Mouse (Mus musculus) G1E-ER4 (cell line): ENCODE data around the gene Dpp6. TPM values are rescaled to one million over a fixed set of nuclear protein-coding genes. Genes with fewer than 3 reads are reported as not detected.

Experiments used
- GATA1 ChIP-seq: IDR thresholded peaks from one replicate; pipeline ENCODE4 v1.8.0; 2012; ENCODE audit warnings: low read length, inconsistent platforms
- polyA plus RNA-seq: library from polyadenylated mRNA; stranded (reverse); fragments of >175 nt; gene quantifications from 2 replicates; pipeline ENCODE4 v1.2.3, GENCODE M21; 2012

Gene Dpp6
- polyA plus RNA-seq, 1 experiment: not detected

GRCm38 (mm10) chr5:27702482-27702881 lies 885.5 kb downstream of the Dpp6 start:
- TF ChIP-seq GATA1: no peak

GRCm38 (mm10) chr5:27705020-27705419 lies 888.0 kb downstream of the Dpp6 start:
- TF ChIP-seq GATA1: no peak

GRCm38 (mm10) chr5:27706551-27706950 lies 889.5 kb downstream of the Dpp6 start:
- no peak for TF ChIP-seq GATA1

- TF ChIP-seq GATA1: no peak
These were observed 890.3 kb downstream of the Dpp6 start for GRCm38 (mm10) chr5:27707283-27707682.

GRCm38 (mm10) chr5:27708209-27708608 lies 891.2 kb downstream of the Dpp6 start:
- no peak for TF ChIP-seq GATA1

- TF ChIP-seq GATA1: no peak
These were observed 894.6 kb downstream of the Dpp6 start for GRCm38 (mm10) chr5:27711461-27712192.

- TF ChIP-seq GATA1: no peak
These were observed 897.4 kb downstream of the Dpp6 start for GRCm38 (mm10) chr5:27714356-27714755.

- no peak for TF ChIP-seq GATA1
These were observed 899.0 kb downstream of the Dpp6 start for GRCm38 (mm10) chr5:27716026-27716425.

- TF ChIP-seq GATA1: no peak
These were observed 900.3 kb downstream of the Dpp6 start for GRCm38 (mm10) chr5:27717301-27717700.

- TF ChIP-seq GATA1: no peak
These were observed 902.3 kb downstream of the Dpp6 start for GRCm38 (mm10) chr5:27719311-27719710.

GRCm38 (mm10) chr5:27724460-27724859 lies 907.5 kb downstream of the Dpp6 start:
- TF ChIP-seq GATA1: no peak

- TF ChIP-seq GATA1: no peak
These were observed 913.7 kb downstream of the Dpp6 start for GRCm38 (mm10) chr5:27730666-27731065.

GRCm38 (mm10) chr5:27731392-27731791 lies 914.4 kb downstream of the Dpp6 start:
- no peak for TF ChIP-seq GATA1

- TF ChIP-seq GATA1: no peak
These were observed 915.4 kb downstream of the Dpp6 start for GRCm38 (mm10) chr5:27732288-27732868.

GRCm38 (mm10) chr5:27737168-27737567 lies 920.2 kb downstream of the Dpp6 start:
- TF ChIP-seq GATA1: no peak

- no peak for TF ChIP-seq GATA1
These were observed 922.2 kb downstream of the Dpp6 start for GRCm38 (mm10) chr5:27739216-27739615.

GRCm38 (mm10) chr5:27744944-27745343 lies 927.9 kb downstream of the Dpp6 start:
- no peak for TF ChIP-seq GATA1

- no peak for TF ChIP-seq GATA1
These were observed 948.8 kb downstream of the Dpp6 start for GRCm38 (mm10) chr5:27765780-27766179.
